Mouse (Mus musculus) CH12F3 (cell line): Measurements from ENCODE around the gene Hivep2.

Source experiments
- in situ Hi-C: fragments of 300-500 bp; cut with MboI; formaldehyde crosslinking; loops from 2 replicates; pipeline ENCODE4 v1.14.3; 2020; ENCODE audit warnings: low sequenced_read_pairs

Gene Hivep2

DNA sequence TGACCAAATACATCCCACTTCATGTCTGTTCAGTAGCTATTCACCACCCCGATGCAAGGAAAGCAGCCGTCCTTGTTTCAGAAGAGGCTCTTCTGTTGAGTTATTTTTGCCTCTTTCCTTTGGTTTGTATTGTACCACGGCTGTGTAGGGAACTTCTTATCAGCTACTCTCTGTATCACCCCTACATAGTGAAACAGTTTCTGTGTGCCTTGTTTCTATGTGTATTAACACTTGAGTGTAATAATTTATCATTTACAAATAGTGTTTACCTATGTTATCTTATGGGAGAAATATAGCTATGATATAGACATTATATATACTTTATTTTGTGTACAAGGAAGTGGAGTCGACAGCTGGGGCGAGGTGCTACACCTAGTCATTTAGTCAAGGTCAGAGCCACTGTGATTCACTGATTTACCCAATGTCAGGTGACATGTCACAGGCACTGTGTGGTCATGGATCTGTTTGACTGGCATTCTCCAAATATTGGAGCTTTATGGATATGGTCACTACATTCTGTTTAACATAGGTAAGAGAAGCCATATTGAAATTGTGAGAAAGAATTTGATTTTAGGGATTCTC, 104.7 kb downstream of the Hivep2 start:
- in situ Hi-C loops = no loop called here

DNA sequence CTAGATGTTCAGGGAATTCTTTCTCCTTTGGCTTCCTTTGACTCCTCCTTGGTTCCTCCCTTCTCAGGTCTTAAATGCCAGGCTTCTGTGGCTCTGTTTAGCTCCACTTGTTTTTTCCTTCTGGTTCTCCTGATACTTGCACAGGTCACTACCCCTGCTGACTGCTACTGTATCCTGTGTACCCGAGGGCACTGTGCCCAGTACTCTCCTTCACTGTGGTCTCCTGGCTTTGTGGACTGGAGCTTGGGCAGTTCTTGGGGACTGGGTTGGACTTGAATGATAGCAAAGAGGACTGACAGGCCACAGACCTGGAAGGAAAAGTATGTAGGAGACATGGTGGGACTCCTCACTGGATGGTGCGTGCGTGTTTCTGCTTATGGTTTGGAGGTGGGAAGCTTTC, 106.6 kb downstream of the Hivep2 start:
- in situ Hi-C loops = no loop called here

DNA sequence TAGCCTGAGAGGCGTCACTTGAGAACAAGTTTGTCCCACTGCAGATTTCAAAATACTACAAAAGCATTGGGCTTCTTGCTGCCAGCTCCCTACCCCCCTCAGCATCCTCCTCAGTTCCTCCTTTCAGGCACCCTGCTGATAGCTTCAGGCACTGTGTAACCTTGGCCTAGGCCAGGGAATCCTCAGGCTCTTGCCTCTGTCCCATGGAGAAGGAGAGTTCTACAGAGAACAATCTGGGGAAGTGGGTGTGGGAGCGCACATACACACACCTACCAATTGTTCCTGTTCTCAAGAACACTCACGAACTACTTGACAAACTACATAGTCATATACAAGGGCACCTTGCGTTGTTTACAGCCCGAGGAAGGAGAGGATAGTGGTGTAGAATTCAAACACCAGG, 109.9 kb downstream of the Hivep2 start:
- in situ Hi-C loops = no loop called here

DNA sequence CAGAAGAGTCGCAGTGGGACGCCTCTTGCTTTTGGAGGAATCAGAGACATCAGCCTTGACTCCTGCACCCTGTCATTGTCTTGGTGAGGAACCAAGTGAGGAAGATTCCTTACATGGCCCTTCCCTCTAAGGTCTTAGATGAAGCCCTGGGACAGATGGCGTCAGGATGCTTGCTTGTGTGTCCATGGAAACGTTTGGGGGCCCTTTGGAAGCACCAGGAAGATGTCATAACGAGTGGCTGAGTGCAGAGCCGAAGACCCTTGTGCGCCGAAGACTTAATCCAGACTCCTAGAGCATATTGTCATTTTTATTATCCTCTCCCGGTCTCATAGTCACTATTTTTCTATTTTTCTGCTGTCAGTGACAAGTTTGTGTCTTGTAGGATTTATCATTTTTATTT, 111.0 kb downstream of the Hivep2 start:
- in situ Hi-C loops = no loop called here

DNA sequence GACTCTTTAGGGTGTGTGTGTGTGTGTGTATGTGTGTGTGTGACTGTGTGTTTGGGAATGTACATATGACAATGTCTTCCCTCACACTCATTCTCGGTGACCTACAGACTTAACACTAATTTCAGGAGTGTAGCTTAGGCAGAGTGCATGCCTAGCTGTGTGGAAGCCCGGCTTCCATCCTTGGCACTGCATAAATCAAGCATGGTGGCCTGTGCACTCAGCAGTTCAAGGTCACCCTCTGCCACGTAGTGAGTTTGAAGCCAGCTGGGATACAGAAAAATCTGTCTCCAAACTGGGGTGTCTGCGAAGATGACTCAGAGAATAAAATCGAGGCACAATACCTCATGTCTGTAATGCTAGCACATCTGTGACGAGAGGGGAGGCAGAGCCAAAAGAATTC, 115.0 kb downstream of the Hivep2 start:
- in situ Hi-C loops = no loop called here

DNA sequence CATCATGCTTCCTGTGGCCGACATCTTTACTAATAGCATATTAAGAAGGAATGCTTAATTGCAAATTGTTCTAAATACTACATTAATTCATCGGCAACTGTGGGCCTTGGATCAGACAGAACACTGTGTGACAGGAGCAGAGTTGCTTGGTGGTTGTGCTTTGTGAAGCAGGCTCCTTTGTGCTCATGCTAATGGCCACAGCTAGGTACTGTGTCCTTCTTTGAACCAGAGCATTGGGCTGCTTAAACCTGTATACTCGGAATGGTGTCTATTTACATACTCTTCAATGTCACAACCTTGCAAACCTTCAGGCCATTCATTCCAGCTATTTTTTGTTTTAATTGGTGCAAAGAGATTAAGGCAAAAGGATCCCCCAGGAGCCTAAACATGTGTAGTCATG, 115.9 kb downstream of the Hivep2 start:
- in situ Hi-C loops = no loop called here

DNA sequence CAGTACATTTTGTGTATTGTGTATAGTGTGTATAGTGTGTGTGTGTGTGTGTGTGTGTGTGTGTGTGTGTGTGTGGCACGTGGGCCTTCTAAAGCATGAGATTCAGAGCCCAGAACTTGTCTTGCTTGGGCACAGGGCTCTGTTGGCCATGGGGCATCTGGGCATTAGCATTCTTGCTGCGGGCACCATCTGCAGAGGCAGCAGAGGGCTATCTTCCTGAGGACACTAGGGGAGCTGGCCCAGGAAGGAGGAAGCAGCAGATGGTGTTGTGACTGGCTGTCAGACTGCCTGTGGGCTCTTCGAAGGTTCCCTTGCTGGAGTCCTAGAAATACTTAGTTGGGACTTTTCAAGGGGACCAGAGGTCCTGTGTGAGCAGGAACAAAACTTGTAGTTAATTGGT, 116.4 kb downstream of the Hivep2 start:
- in situ Hi-C loops = no loop called here

DNA sequence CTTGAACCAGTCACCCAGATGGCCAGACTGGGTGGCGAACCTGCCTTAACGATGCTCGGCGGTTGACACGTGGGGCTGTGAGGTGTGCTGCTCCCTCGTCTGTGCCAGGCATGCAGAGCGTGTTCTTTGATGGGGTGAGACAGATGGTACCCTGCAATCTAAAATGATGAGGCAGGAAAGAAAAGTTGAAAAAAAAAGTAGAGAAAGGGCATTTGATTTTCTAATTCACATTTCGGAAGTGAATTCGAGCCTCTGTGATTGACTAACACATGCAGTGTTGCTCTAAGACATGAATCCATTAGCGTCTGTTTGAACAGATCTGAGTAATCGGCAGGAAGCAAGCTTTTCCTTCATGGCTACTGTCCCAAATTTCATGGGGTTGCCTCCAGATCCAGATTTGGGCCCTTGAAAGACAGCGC, 119.4 kb downstream of the Hivep2 start:
- in situ Hi-C loops = no loop called here

DNA sequence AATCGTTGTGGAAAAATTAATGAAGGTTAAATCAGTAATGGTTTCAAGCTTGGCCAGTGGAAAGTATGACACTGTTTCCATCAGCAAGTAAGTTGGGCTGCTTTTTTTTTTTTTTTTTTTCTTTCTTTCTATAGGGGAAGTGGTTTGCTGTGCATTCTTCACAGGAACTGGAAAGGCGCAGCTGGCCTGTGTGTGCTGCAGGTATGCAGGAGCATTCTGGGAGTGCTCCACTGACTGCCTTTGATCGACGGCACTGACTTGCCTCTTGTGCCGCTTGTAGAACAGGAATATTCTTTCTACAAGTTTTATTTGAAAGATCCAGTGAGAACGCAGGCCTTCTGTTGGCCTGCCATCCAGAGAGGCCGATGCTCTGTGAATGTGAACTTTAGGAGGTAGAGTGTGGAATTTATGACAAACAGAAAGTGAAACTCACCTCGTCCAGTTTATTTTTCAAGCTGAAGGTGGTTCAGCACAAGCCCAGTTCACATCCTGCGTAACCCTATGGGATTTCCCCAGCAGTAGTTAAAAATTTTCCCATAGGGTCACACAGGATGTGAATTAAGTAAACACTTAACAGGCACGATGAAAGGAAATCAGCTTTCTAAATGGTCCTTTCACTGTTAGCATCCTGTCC, 120.1 kb downstream of the Hivep2 start:
- in situ Hi-C loops = no loop called here

DNA sequence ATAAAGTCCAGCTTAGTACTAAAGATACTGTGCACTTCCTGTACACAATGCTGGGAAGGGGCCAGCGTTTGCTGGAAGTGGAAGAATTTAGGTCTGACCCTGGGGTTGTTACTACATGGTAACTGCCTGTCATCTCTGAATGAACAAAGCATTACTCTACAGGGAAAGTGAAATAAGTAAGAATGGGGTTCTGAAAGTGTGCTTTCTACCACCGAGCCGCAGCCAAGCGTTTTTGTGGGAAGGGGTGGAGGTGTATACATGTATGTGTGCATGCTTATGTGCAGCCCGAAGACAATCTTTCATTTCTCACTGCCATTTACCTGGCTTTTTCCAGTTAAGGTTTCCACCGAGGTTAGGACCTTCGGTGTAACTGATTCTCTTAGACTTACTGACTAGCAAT, 121.4 kb downstream of the Hivep2 start:
- in situ Hi-C loops = no loop called here

DNA sequence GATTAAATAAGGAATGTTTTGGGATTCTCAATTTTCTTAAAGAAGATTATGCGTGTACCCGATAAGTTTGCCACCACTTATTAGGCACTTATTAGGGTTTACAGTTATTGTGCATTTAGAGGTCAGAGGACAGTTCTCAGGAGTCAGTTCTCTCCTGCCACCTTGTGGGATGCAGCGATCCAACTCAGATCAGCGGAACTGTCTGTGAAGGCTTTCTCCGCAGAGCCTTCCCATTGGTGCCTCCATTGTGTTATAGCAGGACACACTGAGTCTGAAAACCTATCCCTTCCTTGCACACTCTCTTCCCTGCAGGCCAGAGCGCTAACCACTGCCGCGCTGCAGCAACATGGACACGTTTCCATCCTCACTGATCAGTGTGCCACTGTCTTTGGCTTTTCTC, 123.6 kb downstream of the Hivep2 start:
- in situ Hi-C loops = no loop called here

DNA sequence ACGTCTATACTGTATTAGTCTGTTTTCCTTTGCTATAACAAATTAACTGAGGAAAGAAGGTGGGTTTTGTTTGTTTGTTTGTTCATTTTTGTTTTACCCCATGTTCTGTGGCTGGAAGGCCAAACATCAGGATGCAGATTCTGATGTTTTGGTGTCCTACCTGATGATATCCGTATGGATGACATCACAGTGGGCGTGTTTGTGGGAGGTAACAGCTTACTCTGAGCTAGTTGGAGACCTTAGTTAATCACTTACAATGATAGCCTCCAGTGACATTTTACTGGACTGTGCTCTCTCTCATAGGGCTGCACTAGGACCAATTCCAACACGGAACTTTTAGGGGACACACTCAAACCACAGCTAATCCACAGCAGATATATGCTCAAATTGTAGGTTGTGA, 128.2 kb downstream of the Hivep2 start:
- in situ Hi-C loops = no loop called here

DNA sequence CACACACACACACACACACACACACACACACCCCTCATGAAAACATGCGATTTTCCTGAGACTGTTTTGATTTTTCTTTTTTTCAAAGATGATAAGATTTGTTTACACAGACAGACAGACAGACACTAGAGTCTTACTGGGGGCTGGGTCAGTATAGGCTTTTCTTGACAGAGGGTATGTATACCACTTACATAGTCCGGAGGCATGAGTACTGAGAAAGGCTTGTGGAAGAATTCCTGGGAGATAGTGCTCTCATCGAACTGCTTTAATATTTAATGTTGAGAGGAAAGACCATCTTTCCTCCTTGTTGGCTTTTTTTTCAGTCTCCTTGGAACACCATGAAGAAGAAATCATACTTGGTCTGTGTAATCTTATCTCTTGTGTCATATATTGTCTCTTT, 130.2 kb downstream of the Hivep2 start:
- in situ Hi-C loops = no loop called here

DNA sequence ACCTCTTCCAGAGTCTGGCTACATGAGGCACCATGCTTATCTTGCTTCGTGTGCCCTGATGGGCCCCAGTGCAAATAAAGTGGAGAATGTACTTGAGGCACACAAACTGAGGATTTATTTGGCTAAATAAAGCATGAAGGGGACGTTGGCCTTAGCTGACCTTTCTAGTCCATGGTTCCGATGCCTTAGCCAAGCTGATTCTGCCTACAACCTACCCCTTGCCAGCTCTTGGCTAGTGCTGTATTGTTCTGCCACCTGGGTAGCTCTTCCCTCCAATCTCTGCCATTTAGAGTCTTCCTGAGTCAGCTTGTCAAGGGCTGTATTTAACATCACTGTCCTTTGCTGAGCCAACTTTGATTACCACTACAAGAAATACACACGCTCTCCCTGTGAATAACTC, 133.3 kb downstream of the Hivep2 start:
- in situ Hi-C loops = no loop called here

DNA sequence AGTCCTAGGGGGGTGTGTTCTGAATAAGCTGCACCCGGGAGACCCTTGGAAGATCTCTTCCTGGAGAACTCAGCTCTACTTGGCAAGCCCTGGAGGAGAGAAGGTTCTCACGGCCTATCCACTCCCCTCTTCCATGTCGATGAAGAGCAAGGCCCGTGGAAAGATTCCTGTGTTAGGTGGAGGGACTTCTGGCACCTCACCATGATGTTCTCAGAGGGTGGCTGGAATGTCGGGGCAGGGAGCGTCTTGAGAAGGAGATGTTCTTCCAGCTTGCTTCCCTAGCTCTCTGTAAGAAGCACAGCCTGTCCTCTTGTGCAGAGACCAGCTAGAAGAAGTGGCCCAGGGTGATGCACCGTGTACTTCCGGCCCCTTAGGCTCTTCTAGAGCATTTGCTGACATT, 134.2 kb downstream of the Hivep2 start:
- in situ Hi-C loops = no loop called here

DNA sequence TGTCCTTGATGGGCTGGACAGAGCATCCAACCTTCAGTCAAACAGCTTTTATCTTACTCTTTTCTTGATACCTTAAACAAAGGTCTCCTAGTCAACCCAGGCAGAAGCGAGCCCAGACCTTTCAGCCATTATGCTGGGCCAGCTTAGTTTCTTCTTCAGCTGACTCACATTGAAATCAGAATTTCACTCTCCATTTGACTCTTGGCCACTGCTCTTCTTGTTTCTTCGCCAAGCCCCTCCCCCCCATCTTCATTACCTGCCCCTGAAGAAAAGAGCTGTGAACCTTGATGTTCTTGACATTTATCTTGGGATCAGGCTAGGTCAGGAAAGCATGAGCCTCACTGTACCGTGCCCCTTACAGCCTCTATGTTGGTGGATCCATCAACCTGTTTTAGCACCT, 135.0 kb downstream of the Hivep2 start:
- in situ Hi-C loops = no loop called here

DNA sequence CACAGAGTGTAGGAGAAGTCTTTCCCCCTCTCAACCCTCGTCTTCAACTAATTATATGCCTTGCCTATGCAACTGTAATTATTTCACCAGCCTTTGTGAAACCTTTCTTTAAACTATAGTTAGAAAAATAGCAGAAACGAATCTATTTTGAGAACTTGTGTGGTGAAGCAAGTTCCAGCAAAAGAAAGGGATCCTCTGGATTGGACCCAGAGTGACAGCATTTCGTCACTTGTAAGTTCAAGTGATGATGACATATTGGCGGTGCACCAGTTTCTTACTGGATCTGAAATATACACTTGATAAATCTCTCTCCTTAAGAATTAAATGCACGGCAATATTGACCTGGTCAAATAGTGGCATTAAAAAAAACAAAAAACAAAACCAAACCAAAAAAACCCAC, 136.1 kb downstream of the Hivep2 start:
- in situ Hi-C loops = no loop called here

DNA sequence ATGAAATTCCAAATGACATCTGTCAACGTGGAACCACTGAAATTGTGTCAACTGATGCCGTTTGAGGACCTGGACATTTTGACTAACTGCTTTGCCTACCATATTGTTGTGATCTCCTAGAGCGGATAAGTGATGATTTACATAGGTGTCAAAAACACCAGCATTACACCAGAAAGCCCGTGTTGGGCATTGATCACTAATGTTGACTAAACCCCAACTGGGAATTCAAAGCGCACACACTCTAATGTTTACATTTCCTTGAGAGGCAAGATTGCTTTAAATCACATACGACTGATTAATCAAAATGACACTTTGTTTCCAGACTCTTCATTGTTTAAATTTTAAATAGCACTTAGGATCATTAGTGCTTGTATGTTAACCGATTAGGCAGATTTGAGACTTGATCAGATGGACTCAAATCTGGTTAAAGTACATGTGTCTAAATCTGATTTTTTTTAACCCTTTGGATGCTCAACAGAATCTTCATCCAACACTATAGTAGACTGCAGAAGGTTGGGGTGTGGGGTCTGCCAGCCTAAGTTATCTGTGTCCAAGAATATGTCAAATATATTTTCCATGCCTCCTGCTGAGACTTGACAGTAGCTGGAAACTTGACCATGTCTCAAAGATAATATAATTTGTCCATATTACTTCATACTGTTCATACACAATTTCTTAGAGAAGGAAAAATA, 142.3 kb downstream of the Hivep2 start:
- in situ Hi-C loops = no loop called here

DNA sequence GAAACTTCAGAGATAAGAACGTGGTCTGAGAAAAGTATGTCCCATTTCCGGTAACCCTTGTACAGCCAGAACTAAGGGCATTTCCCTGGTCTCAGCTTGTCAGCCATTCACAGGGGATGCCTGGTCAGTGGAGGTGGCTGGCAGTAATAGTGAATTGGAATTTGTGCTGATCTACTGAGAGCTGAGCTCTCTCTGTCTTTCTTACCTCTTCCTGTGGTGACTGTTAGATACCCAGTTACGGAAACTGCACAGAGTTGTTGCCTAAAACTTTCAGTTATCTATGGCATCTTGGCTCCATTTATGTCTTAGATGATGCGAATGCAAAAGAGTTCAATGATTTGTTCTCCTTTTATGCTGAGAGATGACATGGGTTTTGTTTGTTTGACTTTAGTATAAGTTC, 150.0 kb downstream of the Hivep2 start:
- in situ Hi-C loops = no loop called here

DNA sequence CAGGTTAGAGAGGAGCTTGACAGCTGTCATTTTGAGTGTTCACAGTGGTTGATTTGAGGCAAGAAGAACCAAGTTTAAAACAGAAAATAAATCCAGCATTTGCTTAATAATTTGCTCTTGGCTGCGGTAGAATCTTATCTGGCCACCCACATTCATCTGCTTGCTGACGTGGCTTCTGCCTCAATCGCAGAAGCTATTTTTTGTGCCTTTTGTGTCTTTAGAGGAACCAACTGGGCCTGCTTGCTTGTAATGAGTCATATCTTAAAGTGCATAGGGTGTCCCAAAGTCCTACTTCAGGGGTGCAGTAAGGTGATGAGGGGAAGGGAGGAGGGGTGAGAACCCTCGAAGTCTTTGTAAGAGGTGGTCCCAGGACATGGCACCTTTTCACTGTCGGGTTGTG, 151.1 kb downstream of the Hivep2 start:
- in situ Hi-C loops = no loop called here

DNA sequence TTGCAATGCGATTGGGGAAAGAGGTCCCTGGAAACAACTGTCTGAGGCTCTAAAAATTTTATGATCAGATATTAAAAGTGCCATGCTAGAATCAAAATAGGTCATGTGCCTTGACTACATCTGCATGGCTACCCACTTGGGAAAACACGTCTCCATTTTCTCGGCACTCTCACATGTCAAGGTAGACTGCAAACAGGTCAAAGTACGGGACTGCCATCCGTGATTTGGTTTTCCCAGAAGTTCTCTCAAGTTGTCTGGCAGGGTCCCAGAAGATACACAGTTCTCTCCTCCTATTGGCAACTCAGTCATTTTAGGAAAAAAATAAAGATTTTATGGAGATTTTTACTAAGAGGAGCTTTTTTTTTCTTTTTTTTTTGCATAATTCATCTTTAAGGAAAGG, 153.3 kb downstream of the Hivep2 start:
- in situ Hi-C loops = no loop called here

DNA sequence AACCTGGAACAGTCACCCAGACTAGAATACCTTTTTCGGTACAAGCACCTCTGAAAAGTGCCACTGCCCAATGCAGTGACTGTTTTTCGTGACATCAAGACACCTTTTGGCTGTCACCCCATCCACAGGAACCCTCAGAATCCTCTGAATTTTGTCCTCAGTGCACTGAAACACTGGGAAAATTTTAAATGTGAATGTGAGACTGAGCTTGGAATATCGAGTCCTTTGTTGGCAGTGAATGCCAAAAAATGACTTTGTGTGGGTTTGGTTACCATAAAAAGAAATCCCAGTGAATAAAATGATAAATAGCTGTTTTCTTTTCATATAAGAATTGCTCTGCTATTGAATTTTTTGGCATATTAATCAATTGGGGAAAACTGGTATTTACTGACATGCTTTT, 154.6 kb downstream of the Hivep2 start:
- in situ Hi-C loops = no loop called here

DNA sequence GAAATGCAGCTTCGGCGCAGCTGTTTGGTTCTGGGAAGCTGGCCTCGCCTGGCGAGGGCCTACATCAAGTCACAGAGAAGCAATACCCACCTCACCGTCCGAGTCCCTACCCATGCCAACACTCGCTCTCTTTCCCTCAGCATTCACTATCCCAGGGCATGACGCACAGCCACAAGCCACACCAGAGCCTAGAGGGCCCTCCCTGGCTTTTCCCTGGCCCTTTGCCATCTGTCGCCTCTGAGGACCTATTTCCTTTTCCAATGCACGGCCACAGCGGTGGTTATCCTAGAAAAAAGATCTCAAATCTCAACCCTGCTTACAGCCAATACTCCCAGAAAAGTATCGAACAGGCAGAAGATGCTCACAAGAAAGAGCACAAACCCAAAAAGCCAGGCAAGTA, 162.0 kb downstream of the Hivep2 start:
- in situ Hi-C loops = no loop called here
